Mouse (Mus musculus): Measurements from ENCODE around the gene Iqcb1. TPM values are rescaled to one million over a fixed set of nuclear protein-coding genes. Genes with fewer than 3 reads are reported as not detected.
"Not testable (repeated sequence)": the region's sequence is repeated elsewhere in the genome, so short reads cannot be mapped to it uniquely, and the experiment has no call there.

Iqcb1 gene
- polyA plus RNA-seq, 1 experiment, result 0.23 TPM

GRCm38 (mm10) chr16:36821474-36821873 is 6.7 kb upstream of the Iqcb1 start:
- no peaks in the 10 kb centered on the region for H3K4me1 ChIP-seq (ENCODE audit: control insufficient read depth, insufficient read depth, insufficient read length, low read length)
- WGBS, result 1% methylated on average over 3 of the region's 3 CpGs
- H3K27ac ChIP-seq (ENCODE audit: insufficient read depth, low read depth, low read length), result peak overlapping the region; percentile 35; the same call in 1 of the 2 replicates
- H3K27me3 ChIP-seq (ENCODE audit: control insufficient read depth, insufficient read depth, low read length), result no peaks in the 10 kb centered on the region
- H3K4me3 ChIP-seq (ENCODE audit: low read depth, low read length), result no peak overlapping the region
- TF ChIP-seq POLR2A (IDR thresholded peaks at IDR 0.05; ENCODE audit: low read depth, low read length) (no peak), CTCF (IDR thresholded peaks at IDR 0.05; ENCODE audit: extremely low read depth, insufficient read length, insufficient replicate concordance, low read depth, low read length) (no peak)
- H3K36me3 ChIP-seq (ENCODE audit: control insufficient read depth, insufficient read depth, low read length), result no peaks in the 10 kb centered on the region

GRCm38 (mm10) chr16:36827611-36828053 is 553 bp upstream of the Iqcb1 start:
- Histone ChIP-seq H3K4me1 (ENCODE audit: control insufficient read depth, insufficient read depth, insufficient read length, low read length) (peaks cover 4% of the 10 kb centered on the region; the same call in 1 of the 2 replicates), H3K4me3 (ENCODE audit: low read depth, low read length) (peak overlapping the region; percentile 90), H3K27ac (ENCODE audit: insufficient read depth, low read depth, low read length) (no peak overlapping the region), H3K36me3 (ENCODE audit: control insufficient read depth, insufficient read depth, low read length) (no peaks in the 10 kb centered on the region), H3K27me3 (ENCODE audit: control insufficient read depth, insufficient read depth, low read length) (no peaks in the 10 kb centered on the region)
- no peak for TF ChIP-seq POLR2A (IDR thresholded peaks at IDR 0.05; ENCODE audit: low read depth, low read length)
- no peak for TF ChIP-seq CTCF (IDR thresholded peaks at IDR 0.05; ENCODE audit: extremely low read depth, insufficient read length, insufficient replicate concordance, low read depth, low read length)
- 7% methylated on average over 11 of the region's 11 CpGs for WGBS

GRCm38 (mm10) chr16:36828820-36829219 is 635 bp downstream of the Iqcb1 start:
- Histone ChIP-seq H3K4me3 (ENCODE audit: low read depth, low read length) (peak overlapping the region; percentile 90), H3K27ac (ENCODE audit: insufficient read depth, low read depth, low read length) (no peak overlapping the region), H3K36me3 (ENCODE audit: control insufficient read depth, insufficient read depth, low read length) (no peaks in the 10 kb centered on the region), H3K27me3 (ENCODE audit: control insufficient read depth, insufficient read depth, low read length) (no peaks in the 10 kb centered on the region), H3K4me1 (ENCODE audit: control insufficient read depth, insufficient read depth, insufficient read length, low read length) (peaks cover 4% of the 10 kb centered on the region; the same call in 1 of the 2 replicates)
- 17% methylated on average over 11 of the region's 11 CpGs for WGBS
- TF ChIP-seq POLR2A (IDR thresholded peaks at IDR 0.05; ENCODE audit: low read depth, low read length) (no peak), CTCF (IDR thresholded peaks at IDR 0.05; ENCODE audit: extremely low read depth, insufficient read length, insufficient replicate concordance, low read depth, low read length) (no peak)

GRCm38 (mm10) chr16:36846894-36847293 is 18.7 kb downstream of the Iqcb1 start:
- not testable (repeated sequence) for H3K36me3 ChIP-seq (ENCODE audit: control insufficient read depth, insufficient read depth, low read length); H3K27ac ChIP-seq (ENCODE audit: insufficient read depth, low read depth, low read length); H3K4me1 ChIP-seq (ENCODE audit: control insufficient read depth, insufficient read depth, insufficient read length, low read length); H3K4me3 ChIP-seq (ENCODE audit: low read depth, low read length); H3K27me3 ChIP-seq (ENCODE audit: control insufficient read depth, insufficient read depth, low read length)
- 86% methylated on average over 1 of the region's 1 CpGs for WGBS

GRCm38 (mm10) chr16:36851202-36851601 is 23.0 kb downstream of the Iqcb1 start:
- 93% methylated on average over 3 of the region's 3 CpGs for WGBS
- no peaks in the 10 kb centered on the region for H3K4me1 ChIP-seq (ENCODE audit: control insufficient read depth, insufficient read depth, insufficient read length, low read length)
- no peaks in the 10 kb centered on the region for H3K27me3 ChIP-seq (ENCODE audit: control insufficient read depth, insufficient read depth, low read length)
- no peak for TF ChIP-seq CTCF (IDR thresholded peaks at IDR 0.05; ENCODE audit: extremely low read depth, insufficient read length, insufficient replicate concordance, low read depth, low read length)
- TF ChIP-seq POLR2A (IDR thresholded peaks at IDR 0.05; ENCODE audit: low read depth, low read length), result no peak
- H3K4me3 ChIP-seq (ENCODE audit: low read depth, low read length), result no peak overlapping the region
- no peak overlapping the region for H3K27ac ChIP-seq (ENCODE audit: insufficient read depth, low read depth, low read length)
- no peaks in the 10 kb centered on the region for H3K36me3 ChIP-seq (ENCODE audit: control insufficient read depth, insufficient read depth, low read length)

GRCm38 (mm10) chr16:36863585-36863984 is 35.4 kb downstream of the Iqcb1 start:
- Histone ChIP-seq H3K36me3 (ENCODE audit: control insufficient read depth, insufficient read depth, low read length) (0 out of 2 replicates have a peak, but pooled peaks cover 2% of the 10 kb centered on the region), H3K27me3 (ENCODE audit: control insufficient read depth, insufficient read depth, low read length) (no peaks in the 10 kb centered on the region), H3K4me1 (ENCODE audit: control insufficient read depth, insufficient read depth, insufficient read length, low read length) (no peaks in the 10 kb centered on the region), H3K4me3 (ENCODE audit: low read depth, low read length) (no peak overlapping the region), H3K27ac (ENCODE audit: insufficient read depth, low read depth, low read length) (no peak overlapping the region)
- WGBS, result 81% methylated on average over 3 of the region's 3 CpGs
- no peak for TF ChIP-seq POLR2A (IDR thresholded peaks at IDR 0.05; ENCODE audit: low read depth, low read length)
- no peak for TF ChIP-seq CTCF (IDR thresholded peaks at IDR 0.05; ENCODE audit: extremely low read depth, insufficient read length, insufficient replicate concordance, low read depth, low read length)

- no peaks in the 10 kb centered on the region for H3K36me3 ChIP-seq (ENCODE audit: control insufficient read depth, insufficient read depth, low read length)
- WGBS, result 91% methylated on average over 2 of the region's 2 CpGs
- no peak for TF ChIP-seq POLR2A (IDR thresholded peaks at IDR 0.05; ENCODE audit: low read depth, low read length)
- no peak for TF ChIP-seq CTCF (IDR thresholded peaks at IDR 0.05; ENCODE audit: extremely low read depth, insufficient read length, insufficient replicate concordance, low read depth, low read length)
Observed at GRCm38 (mm10) chr16:36869442-36869841, 41.3 kb downstream of the Iqcb1 start.

More at GRCm38 (mm10) chr16:36869442-36869841, 41.3 kb downstream of the Iqcb1 start:
- H3K27me3 ChIP-seq (ENCODE audit: control insufficient read depth, insufficient read depth, low read length), result no peaks in the 10 kb centered on the region
- H3K4me3 ChIP-seq (ENCODE audit: low read depth, low read length), result no peak overlapping the region
- no peak overlapping the region for H3K27ac ChIP-seq (ENCODE audit: insufficient read depth, low read depth, low read length)
- H3K4me1 ChIP-seq (ENCODE audit: control insufficient read depth, insufficient read depth, insufficient read length, low read length), result no peaks in the 10 kb centered on the region; the same call in 1 of the 2 replicates
